ENCODE assay signal across 19 mouse cellular contexts in genomic region chr17:65192432-65193059, GRCm38 (mm10).
A peak's percentile ranks its signal among the peaks of the same experiment; 100 is the strongest.
DNase-seq lines count a peak whose midpoint lies in the region; ATAC-seq lines count a peak whose summit lies in the region.
"Had no signal": no experiment of that assay in that cellular context is flagged by ENCODE, and none has a peak within 500 bp of the region (broad histone marks: within the 10 kb centered on the region; RNA-seq: fewer than 3 reads in every experiment).

No protein-coding gene starts in this region.

- no peaks in the 10 kb centered on the region for H3K9me3 ChIP-seq in neural tube, embryonic 12.5 days
- H3K9me3 ChIP-seq in hindbrain, embryonic 14.5 days (ENCODE audit: control insufficient read depth, low read length): no peaks in the 10 kb centered on the region
- no peaks in the 10 kb centered on the region for H3K9me3 ChIP-seq in midbrain, embryonic 14.5 days (ENCODE audit: control insufficient read depth, low read length)
- peaks cover 5% of the 10 kb centered on the region; the same call in 1 of the 2 replicates for H3K9me3 ChIP-seq in liver, embryonic 12.5 days (replicated peaks)
- H3K9me3 ChIP-seq: limb, embryonic 12.5 days; liver, embryonic 13.5 days; lung, embryonic 15.5 days had no signal

- no peak for DNase-seq in neural tube, embryonic 10.5 days (ENCODE audit: extremely low spot score, low spot score)
- DNase-seq in hindbrain, embryonic 14.5 days (ENCODE audit: low spot score): no peak
- DNase-seq in midbrain, embryonic 14.5 days: peak; percentile 15
- DNase-seq in c-Kit-positive CD71-positive TER-119-positive erythroid progenitor cells, embryonic 14.5 days (ENCODE audit: low spot score): no peak
- no peak for DNase-seq in spleen, postnatal 14 days (ENCODE audit: low spot score in 2 of 2)
- DNase-seq: adrenal gland, adult 2 months; embryo, embryonic 11 days; heart, postnatal 14 days; kidney, postnatal 36 days; liver, embryonic 13.5 days; lung, postnatal 4 days; thymus, adult 18-20 months had no signal

- H3K4me1 ChIP-seq in neural tube, embryonic 12.5 days: no peaks in the 10 kb centered on the region
- no peaks in the 10 kb centered on the region for H3K4me1 ChIP-seq in hindbrain, embryonic 14.5 days (replicated peaks; ENCODE audit: control insufficient read depth, insufficient read depth, low read length)
- H3K4me1 ChIP-seq in midbrain, embryonic 14.5 days (ENCODE audit: control insufficient read depth, insufficient read depth, low read length): 0 out of 2 replicates have a peak, but pooled peaks cover 3% of the 10 kb centered on the region
- no peaks in the 10 kb centered on the region for H3K4me1 ChIP-seq in liver, embryonic 12.5 days
- H3K4me1 ChIP-seq: limb, embryonic 12.5 days; liver, embryonic 13.5 days; lung, embryonic 15.5 days had no signal

- no peak overlapping the region for H3K9ac ChIP-seq in neural tube, embryonic 12.5 days
- H3K9ac ChIP-seq in hindbrain, embryonic 14.5 days: no peak overlapping the region
- no peak overlapping the region for H3K9ac ChIP-seq in midbrain, embryonic 14.5 days (replicated peaks; ENCODE audit: low read length)
- no peak overlapping the region for H3K9ac ChIP-seq in liver, embryonic 12.5 days
- H3K9ac ChIP-seq: heart, embryonic 12.5 days; limb, embryonic 12.5 days; liver, embryonic 13.5 days; lung, embryonic 15.5 days had no signal

- H3K27ac ChIP-seq in neural tube, embryonic 12.5 days: no peak overlapping the region
- no peak overlapping the region for H3K27ac ChIP-seq in hindbrain, embryonic 14.5 days
- H3K27ac ChIP-seq in midbrain, embryonic 14.5 days (replicated peaks; ENCODE audit: low read depth, low read length): no peak overlapping the region
- H3K27ac ChIP-seq in liver, embryonic 12.5 days: no peak overlapping the region
- H3K27ac ChIP-seq: limb, embryonic 12.5 days; liver, embryonic 13.5 days; lung, embryonic 15.5 days had no signal

- H3K4me3 ChIP-seq in neural tube, embryonic 12.5 days: no peak overlapping the region
- H3K4me3 ChIP-seq in hindbrain, embryonic 14.5 days (replicated peaks; ENCODE audit: low read length): no peak overlapping the region
- H3K4me3 ChIP-seq in midbrain, embryonic 14.5 days (replicated peaks; ENCODE audit: low read depth, low read length): no peak overlapping the region
- no peak overlapping the region for H3K4me3 ChIP-seq in liver, embryonic 12.5 days
- H3K4me3 ChIP-seq: heart, embryonic 12.5 days; limb, embryonic 12.5 days; liver, embryonic 13.5 days; lung, embryonic 15.5 days had no signal

- no peaks in the 10 kb centered on the region for H3K36me3 ChIP-seq in neural tube, embryonic 12.5 days
- H3K36me3 ChIP-seq in hindbrain, embryonic 14.5 days (replicated peaks; ENCODE audit: control insufficient read depth, insufficient read depth): no peaks in the 10 kb centered on the region
- H3K36me3 ChIP-seq in midbrain, embryonic 14.5 days (ENCODE audit: control insufficient read depth, insufficient read depth, low read length): no peaks in the 10 kb centered on the region
- H3K36me3 ChIP-seq in liver, embryonic 12.5 days: no peaks in the 10 kb centered on the region
- H3K36me3 ChIP-seq: heart, embryonic 12.5 days; limb, embryonic 12.5 days; liver, embryonic 13.5 days; lung, embryonic 15.5 days had no signal

- H3K4me2 ChIP-seq in neural tube, embryonic 12.5 days (replicated peaks): no peak overlapping the region
- H3K4me2 ChIP-seq in hindbrain, embryonic 14.5 days (replicated peaks): no peak overlapping the region
- no peak overlapping the region for H3K4me2 ChIP-seq in midbrain, embryonic 14.5 days (ENCODE audit: low read length)
- H3K4me2 ChIP-seq in liver, embryonic 12.5 days: no peak overlapping the region
- H3K4me2 ChIP-seq: heart, embryonic 12.5 days; limb, embryonic 12.5 days; liver, embryonic 13.5 days; lung, embryonic 15.5 days had no signal

- WGBS in neural tube, embryonic 12.5 days: 70% methylated on average over 12 of the region's 12 CpGs
- 59% methylated on average over 12 of the region's 12 CpGs for WGBS in hindbrain, embryonic 14.5 days
- WGBS in midbrain, embryonic 14.5 days: 52% methylated on average over 12 of the region's 12 CpGs
- WGBS in liver, embryonic 12.5 days (ENCODE audit: insufficient replicate concordance): 77% methylated on average over 12 of the region's 12 CpGs

- ATAC-seq in neural tube, embryonic 12.5 days (ENCODE audit: low FRiP score, low read depth): peak; percentile 65
- ATAC-seq in hindbrain, embryonic 14.5 days (ENCODE audit: low FRiP score): peak; percentile 60; the same call in 1 of the 2 replicates
- no peak for ATAC-seq in midbrain, embryonic 14.5 days (ENCODE audit: low FRiP score, low TSS enrichment)
- no peak for ATAC-seq in liver, embryonic 12.5 days
- ATAC-seq: forebrain, embryonic 16.5 days; inflammation-experienced regulatory T-cells, adult 6 months had no signal

- no peaks in the 10 kb centered on the region for H3K27me3 ChIP-seq in neural tube, embryonic 12.5 days (replicated peaks)
- no peaks in the 10 kb centered on the region for H3K27me3 ChIP-seq in hindbrain, embryonic 14.5 days (ENCODE audit: control insufficient read depth, insufficient read depth, low read length)
- H3K27me3 ChIP-seq in midbrain, embryonic 14.5 days (ENCODE audit: control insufficient read depth, insufficient read depth, low read length): no peaks in the 10 kb centered on the region
- no peaks in the 10 kb centered on the region for H3K27me3 ChIP-seq in liver, embryonic 12.5 days (replicated peaks)
- H3K27me3 ChIP-seq: heart, embryonic 12.5 days; limb, embryonic 12.5 days; liver, embryonic 13.5 days; lung, embryonic 15.5 days had no signal

Comparison
In these comparisons a context has a peak if more than half of its experiments do, and no peak if none do; other contexts are left out.
1. ATAC-seq: peak in neural tube, embryonic 12.5 days (single experiment) and hindbrain, embryonic 14.5 days (single experiment); none in midbrain, embryonic 14.5 days (single experiment) and liver, embryonic 12.5 days (single experiment).